Mouse (Mus musculus) erythroblast, embryonic 14.5 days (primary cell): ENCODE data around the gene Gtf2ird1.

ENCODE experiments used
- GATA1 ChIP-seq: IDR thresholded peaks from 2 replicates; pipeline ENCODE4 v1.6.1; 2012; ENCODE audit warnings: low read length, inconsistent platforms, mixed read lengths
- TAL1 ChIP-seq: IDR thresholded peaks from 3 replicates; pipeline ENCODE4 v1.6.1; 2012; ENCODE audit warnings: low read length, inconsistent platforms, mixed read lengths

- TF ChIP-seq GATA1 (no peak), TAL1 (no peak)
These were observed 115.2 kb downstream of the Gtf2ird1 start for GRCm38 (mm10) chr5:134341321-134341720.
